Mouse (Mus musculus) erythroblast, embryonic 14.5 days (primary cell): ENCODE data around the gene Tfcp2l1. TPM values are rescaled to one million over a fixed set of nuclear protein-coding genes. Genes with fewer than 3 reads are reported as not detected.

Experiments used
- H3K27me3 ChIP-seq: 2 replicates; pipeline ENCODE4 v1.6.1; 2012; ENCODE audit warnings: inconsistent platforms; ENCODE audit not compliant: control insufficient read depth
- H3K36me3 ChIP-seq: 2 replicates; pipeline ENCODE4 v1.6.1; 2012; ENCODE audit warnings: mild to moderate bottlenecking, inconsistent platforms; ENCODE audit not compliant: control insufficient read depth
- H3K4me1 ChIP-seq: 2 replicates; pipeline ENCODE4 v1.6.1; 2012; ENCODE audit warnings: inconsistent platforms; ENCODE audit not compliant: control insufficient read depth
- H3K4me3 ChIP-seq: replicated peaks from 2 replicates; pipeline ENCODE3; 2012; ENCODE audit warnings: moderate library complexity, mild to moderate bottlenecking, inconsistent platforms
- H3K9me3 ChIP-seq: 2 replicates; pipeline ENCODE4 v1.6.1; 2012; ENCODE audit warnings: low read length, inconsistent platforms, mixed read lengths; ENCODE audit not compliant: control insufficient read depth
- GATA1 ChIP-seq: IDR thresholded peaks from 2 replicates; pipeline ENCODE4 v1.6.1; 2012; ENCODE audit warnings: low read length, inconsistent platforms, mixed read lengths
- TAL1 ChIP-seq: IDR thresholded peaks from 3 replicates; pipeline ENCODE4 v1.6.1; 2012; ENCODE audit warnings: low read length, inconsistent platforms, mixed read lengths
- polyA plus RNA-seq: library from polyadenylated mRNA; stranded (reverse); fragments of >175 nt; gene quantifications from 2 replicates; pipeline ENCODE4 v1.2.3, GENCODE M21; 2012

Tfcp2l1 gene
- polyA plus RNA-seq, 1 experiment: not detected

DNA sequence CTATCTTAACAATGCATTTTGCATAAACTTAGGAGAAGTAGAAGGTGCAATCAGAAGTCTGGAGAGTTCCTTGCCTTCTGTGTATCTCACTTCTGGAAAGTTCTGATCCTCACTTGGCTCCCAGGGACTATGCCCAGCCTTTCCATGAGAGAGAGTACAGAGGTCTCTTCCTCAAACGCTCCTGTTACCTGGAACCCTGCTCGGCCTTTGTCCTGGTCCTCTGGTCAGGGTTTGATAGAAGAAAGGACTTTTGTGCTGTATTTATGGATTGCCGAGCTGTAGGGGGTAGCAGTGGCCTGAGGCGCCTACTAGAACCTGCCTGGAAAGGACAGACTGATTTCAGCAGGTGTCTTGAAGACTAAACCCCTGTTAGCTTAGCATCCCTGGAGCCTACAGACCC, 55.9 kb downstream of the Tfcp2l1 start:
- Histone ChIP-seq H3K4me3 (no peak overlapping the region), H3K4me1 (no peaks in the 10 kb centered on the region), H3K36me3 (no peaks in the 10 kb centered on the region), H3K27me3 (no peaks in the 10 kb centered on the region), H3K9me3 (no peaks in the 10 kb centered on the region)
- no peak for TF ChIP-seq TAL1
- TF ChIP-seq GATA1: no peak

- no peaks in the 10 kb centered on the region for H3K9me3 ChIP-seq
- H3K36me3 ChIP-seq: no peaks in the 10 kb centered on the region
- no peak for TF ChIP-seq GATA1
- no peak for TF ChIP-seq TAL1
Observed at GRCm38 (mm10) chr1:118687726-118688125, 60.0 kb downstream of the Tfcp2l1 start.

DNA sequence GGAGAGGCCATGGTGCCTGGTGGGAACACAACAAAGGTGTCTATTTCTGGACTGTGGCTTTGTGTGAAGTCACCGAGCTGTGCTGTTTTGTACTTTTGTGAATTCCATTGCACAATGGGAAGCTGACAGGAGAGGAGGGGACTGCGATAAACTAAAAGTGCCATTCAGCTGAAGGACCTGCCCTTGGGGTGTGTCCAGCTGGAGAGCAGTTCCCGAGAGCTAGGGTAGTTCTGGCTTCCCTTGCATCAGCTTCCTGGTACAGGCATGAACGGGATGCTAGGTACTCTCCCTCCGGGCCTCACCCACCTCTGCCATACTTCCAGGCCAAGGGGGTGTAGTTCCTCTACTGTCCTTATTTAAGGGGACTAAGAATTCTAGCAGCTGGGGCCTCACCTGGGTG, 62.1 kb downstream of the Tfcp2l1 start:
- H3K4me3 ChIP-seq: no peak overlapping the region
- no peaks in the 10 kb centered on the region for H3K27me3 ChIP-seq
- H3K4me1 ChIP-seq: no peaks in the 10 kb centered on the region
- no peaks in the 10 kb centered on the region for H3K9me3 ChIP-seq
- H3K36me3 ChIP-seq: no peaks in the 10 kb centered on the region
- TF ChIP-seq TAL1 (no peak), GATA1 (no peak)

More at GRCm38 (mm10) chr1:118687726-118688125, 60.0 kb downstream of the Tfcp2l1 start:
- no peak overlapping the region for H3K4me3 ChIP-seq
- no peaks in the 10 kb centered on the region for H3K4me1 ChIP-seq
- H3K27me3 ChIP-seq: no peaks in the 10 kb centered on the region

GRCm38 (mm10) chr1:118694436-118694835, 66.7 kb downstream of the Tfcp2l1 start:
- Histone ChIP-seq H3K4me3 (no peak overlapping the region), H3K9me3 (no peaks in the 10 kb centered on the region), H3K36me3 (no peaks in the 10 kb centered on the region), H3K27me3 (no peaks in the 10 kb centered on the region), H3K4me1 (no peaks in the 10 kb centered on the region)
- TF ChIP-seq GATA1: no peak
- TF ChIP-seq TAL1: no peak

DNA sequence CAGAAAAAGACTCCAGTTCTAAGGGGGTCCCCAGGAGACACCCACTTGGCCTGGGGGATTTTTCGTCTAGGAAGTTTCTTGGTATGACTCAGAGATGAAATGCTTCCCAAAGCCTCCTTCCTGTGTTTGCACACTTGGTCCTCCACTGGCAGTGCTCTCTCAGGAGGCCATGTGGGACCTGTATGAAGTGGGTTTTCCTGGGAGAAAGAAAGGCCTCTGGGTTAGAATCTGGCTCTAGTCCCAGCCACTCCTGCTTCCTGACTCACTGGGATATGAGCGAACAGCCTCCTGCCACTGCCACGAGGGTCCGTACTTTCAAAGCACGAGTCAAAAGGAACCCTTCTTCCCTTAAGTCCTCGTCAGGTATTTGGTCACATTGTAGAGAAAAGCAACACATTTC, 70.2 kb downstream of the Tfcp2l1 start:
- TF ChIP-seq TAL1 (no peak), GATA1 (no peak)
- H3K4me1 ChIP-seq: no peaks in the 10 kb centered on the region
- H3K36me3 ChIP-seq: no peaks in the 10 kb centered on the region
- no peaks in the 10 kb centered on the region for H3K27me3 ChIP-seq
- H3K4me3 ChIP-seq: no peak overlapping the region
- H3K9me3 ChIP-seq: no peaks in the 10 kb centered on the region

DNA sequence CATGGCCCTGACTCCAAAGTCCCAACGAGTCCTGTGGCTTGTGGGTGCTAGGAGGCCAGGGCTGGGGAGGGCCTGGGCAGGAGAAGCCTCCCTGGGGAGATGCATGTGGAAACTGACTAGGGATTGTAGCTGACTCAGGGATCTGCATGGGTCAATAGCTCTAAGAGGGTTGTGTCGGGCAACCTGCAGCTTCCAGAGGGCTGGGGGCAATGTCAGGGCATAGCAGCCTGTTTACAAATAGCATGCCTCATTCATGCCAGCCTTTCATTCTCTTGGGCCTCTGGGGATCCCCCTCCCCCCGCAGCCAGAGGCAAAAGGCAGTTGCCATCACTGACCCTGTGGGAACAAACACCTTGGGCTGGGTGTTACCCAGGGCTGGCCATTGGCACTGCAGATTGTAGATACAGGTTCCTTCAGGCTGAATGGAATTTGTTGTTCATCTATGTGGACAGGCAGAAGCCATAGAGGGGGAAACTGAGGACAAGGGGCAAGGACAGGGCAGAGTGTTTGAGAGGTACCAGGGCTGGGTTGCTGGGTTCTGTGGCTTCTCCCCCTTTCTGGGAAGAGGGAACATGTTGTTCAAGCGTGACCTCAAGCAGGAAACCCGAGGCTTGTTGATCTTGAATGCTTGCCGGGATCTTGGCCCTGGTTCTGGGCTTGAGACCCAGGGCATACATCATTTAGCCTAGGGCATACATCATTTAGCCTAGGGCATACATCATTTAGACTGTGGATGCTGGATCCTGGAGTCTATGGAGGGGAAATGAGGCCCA, 71.6 kb downstream of the Tfcp2l1 start:
- TF ChIP-seq TAL1 (no peak), GATA1 (no peak)
- Histone ChIP-seq H3K4me1 (no peaks in the 10 kb centered on the region), H3K9me3 (no peaks in the 10 kb centered on the region)

DNA sequence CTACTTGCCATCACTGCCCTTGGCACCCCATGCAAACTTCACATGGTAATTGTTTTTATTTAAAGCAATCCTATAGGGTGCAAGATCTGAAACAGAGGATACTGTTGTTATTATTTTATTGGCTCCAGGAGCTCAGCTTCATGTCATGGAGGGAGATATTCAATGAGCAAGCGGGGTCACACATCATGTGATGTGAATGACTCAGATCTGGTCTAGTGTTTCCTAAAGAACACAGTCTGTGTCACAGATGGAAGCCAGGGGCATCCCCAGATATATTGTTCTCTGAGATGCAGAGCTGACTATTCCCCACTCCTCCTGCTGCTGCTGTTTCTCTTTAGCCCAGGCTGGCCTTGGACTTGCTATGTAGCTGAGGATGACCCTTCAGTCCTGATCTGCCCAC, 72.2 kb downstream of the Tfcp2l1 start:
- no peaks in the 10 kb centered on the region for H3K27me3 ChIP-seq
- H3K9me3 ChIP-seq: no peaks in the 10 kb centered on the region

More for the DNA sequence above, 71.6 kb downstream of the Tfcp2l1 start:
- Histone ChIP-seq H3K4me3 (no peak overlapping the region), H3K27me3 (no peaks in the 10 kb centered on the region), H3K36me3 (no peaks in the 10 kb centered on the region)

DNA sequence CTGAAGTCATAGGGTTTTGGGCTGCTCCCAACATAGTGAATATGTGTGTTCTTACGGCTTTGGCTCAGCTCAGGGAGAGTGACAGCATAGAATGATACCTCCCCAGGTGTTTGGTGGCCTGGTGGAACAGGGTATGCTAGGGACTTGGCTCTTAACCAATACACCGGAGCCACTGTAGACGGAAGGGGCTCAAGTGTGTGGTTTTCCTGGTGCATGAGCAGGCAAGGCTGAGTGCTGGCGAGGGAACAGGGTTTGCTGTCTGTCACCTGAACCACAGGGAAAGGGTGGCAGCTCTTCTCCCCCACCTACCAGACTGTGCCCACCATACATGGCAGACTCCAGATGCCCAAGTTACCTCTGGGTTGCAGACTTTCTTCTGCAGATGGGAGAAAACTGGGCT, 83.9 kb downstream of the Tfcp2l1 start:
- H3K27me3 ChIP-seq: no peaks in the 10 kb centered on the region
- TF ChIP-seq GATA1 (no peak), TAL1 (no peak)
- H3K4me3 ChIP-seq: no peak overlapping the region
- H3K36me3 ChIP-seq: no peaks in the 10 kb centered on the region
- H3K9me3 ChIP-seq: no peaks in the 10 kb centered on the region
- no peaks in the 10 kb centered on the region for H3K4me1 ChIP-seq

More for the DNA sequence above, 72.2 kb downstream of the Tfcp2l1 start:
- no peak overlapping the region for H3K4me3 ChIP-seq
- TF ChIP-seq TAL1: no peak
- H3K36me3 ChIP-seq: no peaks in the 10 kb centered on the region
- H3K4me1 ChIP-seq: no peaks in the 10 kb centered on the region

DNA sequence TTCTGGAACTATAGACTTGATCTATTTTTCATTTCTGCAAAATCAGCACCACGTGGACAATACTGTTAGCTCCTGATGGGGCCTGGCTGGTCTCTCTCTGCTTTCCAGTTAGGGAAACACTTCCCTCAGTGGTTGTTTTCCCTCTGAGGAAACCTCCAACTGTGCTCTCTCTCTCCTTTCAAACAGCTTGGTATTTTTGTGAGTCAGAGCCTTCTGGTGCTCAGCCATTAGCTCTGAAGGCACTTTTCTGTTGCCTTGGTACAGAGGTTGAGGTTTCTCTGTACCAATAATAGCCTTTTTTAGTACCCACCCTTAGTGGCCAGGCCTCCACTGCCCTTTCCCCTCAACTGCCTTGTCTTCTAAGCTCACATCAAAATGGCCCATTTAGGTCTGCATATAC, 88.5 kb downstream of the Tfcp2l1 start:
- no peaks in the 10 kb centered on the region for H3K27me3 ChIP-seq
- H3K4me1 ChIP-seq: no peaks in the 10 kb centered on the region
- no peaks in the 10 kb centered on the region for H3K36me3 ChIP-seq
- TF ChIP-seq GATA1 (no peak), TAL1 (no peak)
- no peak overlapping the region for H3K4me3 ChIP-seq
- no peaks in the 10 kb centered on the region for H3K9me3 ChIP-seq

DNA sequence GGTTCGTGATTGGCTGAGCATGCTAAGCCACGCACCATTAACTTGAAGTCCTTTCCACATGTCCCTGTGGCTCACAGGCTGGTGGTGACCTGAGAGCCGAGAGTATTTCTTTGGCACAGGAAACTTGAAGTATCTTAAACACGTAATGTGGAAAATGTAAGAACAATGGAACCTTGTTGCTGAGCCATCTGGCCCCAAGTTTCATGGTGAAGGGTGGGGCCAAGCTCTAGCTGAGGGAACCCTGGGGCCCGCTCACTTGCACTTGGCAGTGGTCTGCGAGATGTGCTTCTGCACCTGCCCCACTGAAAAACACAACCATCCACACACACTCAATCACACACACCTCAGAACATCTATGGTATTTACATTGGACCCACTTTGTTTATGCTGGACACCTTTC, 90.3 kb downstream of the Tfcp2l1 start:
- no peaks in the 10 kb centered on the region for H3K9me3 ChIP-seq
- H3K4me3 ChIP-seq: no peak overlapping the region
- TF ChIP-seq TAL1 (no peak), GATA1 (no peak)
- no peaks in the 10 kb centered on the region for H3K36me3 ChIP-seq
- no peaks in the 10 kb centered on the region for H3K27me3 ChIP-seq
- H3K4me1 ChIP-seq: no peaks in the 10 kb centered on the region
